Mouse (Mus musculus) lung, adult 18-20 months (tissue): ENCODE data around the gene Zfp969.
"Not testable (repeated sequence)": the region's sequence is repeated elsewhere in the genome, so short reads cannot be mapped to it uniquely, and the experiment has no call there.

ENCODE experiments used
- DNase-seq, 2 experiments: peaks; one replicate each; pipeline ENCODE4 v3.0.0; 2022; ENCODE audit warnings: mixed read lengths in 2 of 2

Zfp969 gene

GRCm38 (mm10) chr2:175703546-175703945, at the start of gene Zfp969:
Zfp969 (minus strand) TSS chr2:175703646.
- DNase-seq = not testable (repeated sequence)

DNA sequence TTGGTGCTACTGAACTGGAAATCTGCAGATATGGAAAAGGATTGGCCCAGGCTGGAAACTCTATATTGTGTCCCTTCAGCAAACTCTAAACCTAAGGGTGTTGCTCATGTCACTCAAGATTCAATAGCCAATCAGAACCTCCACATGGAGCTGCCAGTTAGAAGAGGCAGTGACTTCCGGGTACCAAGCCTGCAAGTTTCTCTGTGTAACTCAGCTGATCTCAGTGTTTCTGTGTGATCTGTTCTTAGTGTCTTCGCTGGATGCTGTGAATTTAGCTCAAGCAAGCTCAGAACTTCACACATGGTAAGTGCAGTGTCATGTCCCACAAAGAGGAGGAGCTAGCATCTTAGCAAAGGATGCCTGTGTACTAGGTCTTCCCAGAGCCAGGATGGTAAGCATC, 37.8 kb upstream of the Zfp969 start, which contains the start of gene Gm2007:
TSS of gene Gm2007 (plus strand) at position 301 of the 400 bp plus-strand sequence.
- not testable (repeated sequence) for DNase-seq

DNA sequence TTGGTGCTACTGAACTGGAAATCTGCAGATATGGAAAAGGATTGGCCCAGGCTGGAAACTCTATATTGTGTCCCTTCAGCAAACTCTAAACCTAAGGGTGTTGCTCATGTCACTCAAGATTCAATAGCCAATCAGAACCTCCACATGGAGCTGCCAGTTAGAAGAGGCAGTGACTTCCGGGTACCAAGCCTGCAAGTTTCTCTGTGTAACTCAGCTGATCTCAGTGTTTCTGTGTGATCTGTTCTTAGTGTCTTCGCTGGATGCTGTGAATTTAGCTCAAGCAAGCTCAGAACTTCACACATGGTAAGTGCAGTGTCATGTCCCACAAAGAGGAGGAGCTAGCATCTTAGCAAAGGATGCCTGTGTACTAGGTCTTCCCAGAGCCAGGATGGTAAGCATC, 59.8 kb downstream of the Zfp969 start, which contains the start of gene Gm11007:
TSS of gene Gm11007 (plus strand) at position 301 of the 400 bp plus-strand sequence.
- DNase-seq = not testable (repeated sequence)
